Mouse (Mus musculus): ENCODE data around the gene Tep1. TPM values are rescaled to one million over a fixed set of nuclear protein-coding genes. Genes with fewer than 3 reads are reported as not detected.

The Tep1 gene
- total RNA-seq (2015) (200 and 215 TPM in 2 replicates), total RNA-seq (2017) (131 and 161 TPM in 2 replicates)

DNA sequence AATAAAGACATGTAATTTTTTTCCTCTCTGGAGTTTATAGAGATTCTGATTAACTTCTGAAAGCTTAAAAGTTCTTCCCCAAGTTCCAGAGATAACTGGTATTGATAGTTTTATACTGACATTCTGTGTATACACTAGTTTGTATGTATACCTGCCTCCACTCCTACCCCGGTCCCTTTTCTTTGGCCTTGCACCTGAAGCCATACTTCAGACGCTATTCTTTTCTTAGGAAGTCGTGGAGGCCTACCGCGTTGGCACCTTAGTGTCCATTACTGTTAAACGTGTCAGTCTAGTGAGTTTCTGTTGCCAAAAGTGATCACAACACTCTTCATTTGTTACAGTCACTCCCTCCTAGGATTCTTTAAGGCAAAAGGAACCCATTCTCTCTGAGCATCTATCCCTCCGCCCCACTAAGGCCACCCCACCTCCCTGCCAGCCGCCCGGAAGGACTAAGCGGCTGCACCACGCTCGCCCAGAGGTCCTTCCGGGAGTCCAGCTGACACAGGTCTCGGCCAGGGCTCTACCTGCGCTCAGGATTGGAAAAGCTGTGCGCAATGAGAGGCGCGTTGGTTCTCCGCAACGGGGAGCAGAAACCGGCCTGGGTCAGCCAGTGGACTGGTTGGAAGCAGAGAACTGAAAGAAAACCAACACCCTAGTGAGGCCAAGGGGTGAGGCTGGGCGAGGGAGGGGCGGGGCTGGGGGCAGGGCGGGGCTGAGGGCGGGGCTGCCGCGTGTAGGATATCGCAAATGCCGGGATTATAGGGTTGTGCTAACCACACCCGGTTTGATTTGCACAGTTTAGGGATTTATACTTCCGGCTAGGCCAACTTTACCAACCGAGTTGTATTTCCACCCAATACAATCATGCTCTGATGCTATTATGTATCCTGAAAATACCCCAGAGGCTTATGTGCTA is at the start of gene Tep1:
Tep1 (minus strand) TSS at position 672 of the 916 bp plus-strand sequence.
- ATAC-seq (ENCODE audit: poor library complexity, severe bottlenecking): peak; percentile 93

GRCm38 (mm10) chr14:50911356-50911755 is 41.0 kb upstream of the Tep1 start:
- no peak for ATAC-seq (ENCODE audit: poor library complexity, severe bottlenecking)

DNA sequence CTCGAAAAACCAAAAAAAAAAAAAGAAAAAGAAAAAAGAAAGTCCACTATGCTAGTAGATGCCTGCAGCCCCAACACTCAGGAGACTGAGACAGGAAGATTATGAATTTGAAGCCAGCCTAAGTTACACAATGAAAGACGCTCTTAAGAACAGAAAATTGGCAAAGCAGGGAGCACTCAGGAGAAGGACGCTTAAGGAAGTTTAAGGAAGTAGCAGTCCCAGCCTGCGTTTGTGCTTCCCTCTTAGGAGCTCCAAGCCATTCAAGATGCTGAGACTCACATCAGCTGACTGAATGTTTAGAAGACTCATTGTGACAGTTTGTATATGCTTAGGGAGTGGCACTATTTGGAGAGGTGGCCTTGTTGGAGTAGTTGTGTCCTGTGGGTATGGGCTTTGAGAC is 37.8 kb upstream of the Tep1 start:
- no peak for ATAC-seq (ENCODE audit: poor library complexity, severe bottlenecking)

- peak; percentile 72 for ATAC-seq (ENCODE audit: poor library complexity, severe bottlenecking)
Measured at GRCm38 (mm10) chr14:50905327-50905726, 35.0 kb upstream of the Tep1 start.

- no peak for ATAC-seq (ENCODE audit: poor library complexity, severe bottlenecking)
Measured at GRCm38 (mm10) chr14:50904828-50905129, 34.4 kb upstream of the Tep1 start.

DNA sequence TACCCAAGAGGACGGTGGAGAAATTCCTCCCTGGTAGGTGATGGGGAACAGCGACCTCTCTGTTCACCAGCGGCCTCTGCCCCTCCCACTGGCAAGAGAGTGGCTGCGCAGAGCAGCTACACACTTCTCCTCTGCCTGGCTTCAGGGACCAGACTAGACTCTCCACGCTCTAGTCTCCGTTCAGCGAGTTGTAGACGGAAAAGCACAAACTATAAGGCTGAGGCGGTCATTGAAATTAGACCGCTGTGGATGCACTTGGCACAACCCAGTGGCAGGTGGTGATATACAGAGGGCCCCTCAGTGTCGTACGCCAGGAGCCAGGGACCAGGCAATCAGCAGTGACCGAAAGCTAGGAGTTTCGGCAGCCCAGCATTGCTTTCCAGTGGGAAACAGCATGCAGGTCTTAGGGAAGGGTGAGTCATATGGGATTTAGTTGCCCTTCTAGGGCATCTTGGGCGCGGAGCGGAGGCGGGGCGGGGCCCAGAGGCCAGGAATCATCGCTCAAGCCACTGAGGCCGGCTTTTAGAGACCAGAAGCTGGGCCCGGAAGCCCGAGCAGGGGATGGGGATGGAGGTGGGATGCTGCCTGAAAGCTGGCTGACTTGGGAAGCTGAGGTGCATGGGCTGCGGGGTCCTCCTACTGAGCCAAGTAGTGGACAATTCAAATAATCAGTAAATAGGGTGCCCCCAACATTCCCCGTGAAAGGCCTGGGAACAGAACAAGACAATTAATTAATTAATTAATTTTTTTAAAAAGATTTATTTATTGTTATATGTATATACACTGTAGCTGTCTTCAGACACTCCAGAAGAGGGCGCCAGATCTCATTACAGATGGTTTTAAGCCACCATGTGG is 33.8 kb upstream of the Tep1 start:
- ATAC-seq (ENCODE audit: poor library complexity, severe bottlenecking): peak; percentile 93

GRCm38 (mm10) chr14:50897992-50898391 is 27.6 kb upstream of the Tep1 start:
- ATAC-seq (ENCODE audit: poor library complexity, severe bottlenecking): peak; percentile 65

GRCm38 (mm10) chr14:50897374-50897765 is 27.0 kb upstream of the Tep1 start, which contains the start of gene Klhl33:
Gene Klhl33 (minus strand): TSS chr14:50897507.
- no peak for ATAC-seq (ENCODE audit: poor library complexity, severe bottlenecking)

DNA sequence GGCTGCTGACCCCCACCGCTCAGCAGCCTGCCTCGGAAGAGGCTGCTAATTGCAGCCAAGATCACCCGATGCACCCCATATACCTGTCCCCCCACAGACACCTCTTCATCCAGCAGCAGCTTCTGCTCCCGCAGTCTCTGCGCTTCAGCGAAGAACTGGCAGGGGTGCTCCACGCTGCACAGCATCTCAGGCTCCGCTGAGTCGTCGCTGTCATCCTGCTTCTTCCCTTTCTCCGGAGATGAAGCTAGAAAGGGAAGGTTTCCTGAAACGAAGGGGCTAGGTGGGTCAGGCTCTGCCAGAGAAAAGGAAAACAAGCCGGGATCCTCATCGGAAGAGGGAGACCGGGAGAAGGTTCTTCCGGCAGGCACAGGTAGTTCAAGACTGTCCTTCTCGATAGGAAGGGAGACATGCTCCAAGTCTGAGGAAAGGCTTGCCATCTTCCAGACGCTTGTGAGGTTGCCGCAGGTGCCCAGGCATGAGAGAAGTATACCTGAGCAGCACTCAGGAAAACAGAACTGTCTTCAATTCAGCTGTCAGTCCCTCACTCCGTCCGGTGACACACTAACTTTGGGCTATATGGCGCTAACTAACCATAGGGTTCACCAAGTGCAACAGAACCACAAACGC is 26.5 kb upstream of the Tep1 start:
- ATAC-seq (ENCODE audit: poor library complexity, severe bottlenecking): no peak

- peak; percentile 58 for ATAC-seq (ENCODE audit: poor library complexity, severe bottlenecking)
Measured at GRCm38 (mm10) chr14:50895985-50896746, 25.8 kb upstream of the Tep1 start.

- ATAC-seq (ENCODE audit: poor library complexity, severe bottlenecking): no peak
Measured at GRCm38 (mm10) chr14:50895407-50895806, 25.0 kb upstream of the Tep1 start.

DNA sequence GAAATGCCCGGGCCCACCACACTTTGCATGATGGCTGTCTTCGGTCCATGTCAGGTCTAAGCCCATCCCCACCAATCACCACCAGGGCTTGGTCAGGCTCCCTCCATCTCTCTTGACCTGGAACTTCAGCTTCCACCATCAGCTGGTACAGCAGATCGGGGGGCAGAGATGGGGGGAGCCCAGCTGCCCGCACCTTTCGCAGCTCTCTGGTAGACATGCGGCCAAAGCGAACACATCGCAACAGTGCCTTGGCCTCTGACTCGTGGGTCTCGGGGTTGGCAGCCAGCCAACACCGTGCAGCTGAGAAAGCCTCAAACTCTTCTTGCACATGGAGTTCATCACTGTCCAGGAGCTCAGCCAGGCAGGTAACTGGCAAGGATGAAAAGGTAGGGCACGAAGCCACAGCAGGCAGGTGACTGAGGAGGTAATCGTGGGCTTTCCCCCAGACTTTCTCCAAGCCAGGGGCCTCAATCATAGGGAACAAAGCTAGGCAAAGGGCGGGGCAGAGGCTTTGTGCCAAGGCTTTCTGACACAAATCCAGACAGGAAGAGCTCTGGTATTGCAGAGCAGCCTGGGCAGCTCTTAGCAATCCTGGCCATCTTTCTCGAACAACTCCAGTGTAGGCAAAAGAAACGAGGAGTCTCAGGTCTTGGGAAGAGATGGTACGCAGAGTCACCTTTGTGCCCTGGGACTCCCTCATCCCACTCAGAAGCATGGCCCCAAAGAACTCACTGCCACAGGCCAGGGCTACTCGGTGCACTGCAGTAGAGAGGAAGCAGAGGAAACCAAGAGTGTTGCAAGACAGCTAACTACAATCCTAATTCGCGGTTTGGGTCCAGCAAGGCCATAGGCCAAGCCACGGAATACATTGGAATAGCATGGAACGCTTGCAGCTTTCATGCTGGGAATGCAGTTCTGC is 22.4 kb upstream of the Tep1 start:
- ATAC-seq (ENCODE audit: poor library complexity, severe bottlenecking): peak; percentile 59

DNA sequence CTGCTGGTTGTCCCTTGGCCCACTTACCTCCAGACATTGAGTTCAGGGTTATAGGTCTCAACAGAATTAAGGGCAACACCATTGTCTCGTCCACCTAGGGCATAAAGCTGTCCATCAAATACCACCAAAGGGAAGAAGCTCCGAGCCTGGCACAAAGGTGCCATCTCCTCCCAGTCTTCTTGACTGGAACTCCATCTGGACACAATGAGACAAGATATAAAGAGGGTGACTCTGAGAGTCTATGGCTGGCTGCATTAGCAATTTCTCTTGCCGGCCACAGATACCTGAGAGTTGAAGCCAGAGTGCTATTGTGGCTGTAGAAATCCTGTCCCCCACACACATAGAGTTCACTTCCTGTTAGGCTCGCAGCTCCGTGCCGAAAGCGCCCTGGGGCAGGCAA is 21.7 kb upstream of the Tep1 start:
- ATAC-seq (ENCODE audit: poor library complexity, severe bottlenecking): peak; percentile 30; the same call in 1 of the 2 replicates

GRCm38 (mm10) chr14:50891621-50892020 is 21.3 kb upstream of the Tep1 start:
- no peak for ATAC-seq (ENCODE audit: poor library complexity, severe bottlenecking)

GRCm38 (mm10) chr14:50876236-50876950 is 6.0 kb upstream of the Tep1 start:
- ATAC-seq (ENCODE audit: poor library complexity, severe bottlenecking): no peak

- peak; percentile 86 for ATAC-seq (ENCODE audit: poor library complexity, severe bottlenecking)
Measured at GRCm38 (mm10) chr14:50875591-50876230, 5.4 kb upstream of the Tep1 start.

DNA sequence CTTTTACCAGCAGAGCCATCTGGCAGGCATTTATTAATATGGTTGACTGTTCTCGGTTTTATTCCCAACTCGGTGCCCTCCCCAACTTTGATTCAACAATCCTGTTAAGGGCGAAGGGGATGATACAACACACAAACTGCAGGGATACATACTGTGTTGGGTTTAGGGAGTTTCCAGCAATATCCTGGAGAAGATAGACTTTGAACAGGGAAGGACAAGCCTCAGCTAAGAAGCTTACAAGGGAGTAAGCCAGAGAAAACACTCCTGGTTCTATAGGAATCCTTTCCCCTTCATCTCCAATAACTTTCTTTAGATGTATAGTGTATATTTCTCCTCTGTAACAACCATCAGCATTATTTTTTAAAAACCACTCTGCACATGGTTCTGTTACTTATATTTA is 4.8 kb upstream of the Tep1 start:
- no peak for ATAC-seq (ENCODE audit: poor library complexity, severe bottlenecking)

DNA sequence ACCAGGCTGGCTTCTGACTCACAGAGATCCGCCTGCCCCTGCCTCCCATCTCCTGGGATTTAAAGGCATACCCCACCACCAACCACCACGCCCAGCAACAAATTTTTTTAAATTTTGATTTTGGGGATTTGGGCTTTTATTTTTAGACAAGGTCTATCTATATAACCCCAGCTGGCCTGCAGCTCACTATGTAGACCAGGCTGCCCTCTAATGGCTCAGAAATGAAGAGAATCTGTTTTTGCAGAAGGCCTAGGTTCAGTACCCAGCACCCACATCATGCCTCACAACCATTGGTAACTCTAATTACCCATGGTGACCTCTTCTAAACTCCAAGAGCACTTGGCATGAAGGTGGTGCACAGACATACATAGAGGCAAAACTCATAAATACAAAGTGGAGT is 924 bp upstream of the Tep1 start:
- ATAC-seq (ENCODE audit: poor library complexity, severe bottlenecking): no peak

All from megakaryocyte, adult 5-6 weeks (primary cell).